Mouse (Mus musculus) intestine, postnatal 0 days (tissue): Measurements from ENCODE around the gene Tnfrsf21. TPM values are rescaled to one million over a fixed set of nuclear protein-coding genes. Genes with fewer than 3 reads are reported as not detected.

Source experiments
- ATAC-seq: fragments of 200-750 bp; cut with Nextera tagmentation; 2 replicates; pipeline ENCODE4 v1.8.0; 2017; ENCODE audit warnings: mild to moderate bottlenecking, moderate TSS enrichment, moderate library complexity
- H3K27ac ChIP-seq: fragments of 300-500 bp; sonication (generic); 2 replicates; pipeline ENCODE4 v1.5.1; 2014; ENCODE audit warnings: mild to moderate bottlenecking, low read depth, low read length, moderate library complexity
- H3K27me3 ChIP-seq: fragments of 300-500 bp; sonication (generic); replicated peaks from 2 replicates; pipeline ENCODE4 v1.6.1; 2014; ENCODE audit warnings: low read length, mixed read lengths; ENCODE audit not compliant: control insufficient read depth, insufficient read depth
- H3K36me3 ChIP-seq: fragments of 300-500 bp; sonication (generic); 2 replicates; pipeline ENCODE4 v1.6.1; 2014; ENCODE audit warnings: mild to moderate bottlenecking, moderate library complexity; ENCODE audit not compliant: control insufficient read depth, insufficient read depth
- H3K4me1 ChIP-seq: fragments of 300-500 bp; sonication (generic); replicated peaks from 2 replicates; pipeline ENCODE4 v1.6.1; 2014; ENCODE audit warnings: antibody characterized with exemption, low read length, mixed read lengths; ENCODE audit not compliant: control insufficient read depth, insufficient read depth
- H3K4me2 ChIP-seq: fragments of 300-500 bp; sonication (generic); replicated peaks from 2 replicates; pipeline ENCODE4 v1.6.1; 2014; ENCODE audit warnings: low read depth, mild to moderate bottlenecking, moderate library complexity
- H3K4me3 ChIP-seq: fragments of 300-500 bp; sonication (generic); 2 replicates; pipeline ENCODE4 v1.5.1; 2014; ENCODE audit warnings: low read depth, low read length
- H3K9ac ChIP-seq: fragments of 300-500 bp; sonication (generic); 2 replicates; pipeline ENCODE4 v1.6.1; 2014; ENCODE audit warnings: mild to moderate bottlenecking, low read depth, low read length
- H3K9me3 ChIP-seq: fragments of 300-500 bp; sonication (generic); 2 replicates; pipeline ENCODE4 v1.6.1; 2016; ENCODE audit warnings: mixed run types; ENCODE audit not compliant: control insufficient read depth
- CTCF ChIP-seq: sonication (generic); IDR thresholded peaks from 2 replicates; pipeline ENCODE4 v1.5.1; 2016; ENCODE audit warnings: low read depth, mild to moderate bottlenecking, control low read depth, antibody characterized with exemption, moderate library complexity
- WGBS: fragments of 180-500 bp; shearing (Covaris S2); extraction: QIAGEN DNeasy Blood & Tissue Kit; methylation state at CpG from one replicate; pipeline ENCODE4 v1.1.7; 2014; 5-methylcytosine and 5-hydroxymethylcytosine counted together
- polyA plus RNA-seq: library from polyadenylated mRNA; unstranded; fragments of >200 nt; fragmentation: Nextera tagmentation; extraction: Ambion mirVana; gene quantifications from 2 replicates; pipeline ENCODE4 v1.2.1, GENCODE M21; 2015

The Tnfrsf21 gene
- polyA plus RNA-seq, 1 experiment from 2014 or later = 10.0 TPM

DNA sequence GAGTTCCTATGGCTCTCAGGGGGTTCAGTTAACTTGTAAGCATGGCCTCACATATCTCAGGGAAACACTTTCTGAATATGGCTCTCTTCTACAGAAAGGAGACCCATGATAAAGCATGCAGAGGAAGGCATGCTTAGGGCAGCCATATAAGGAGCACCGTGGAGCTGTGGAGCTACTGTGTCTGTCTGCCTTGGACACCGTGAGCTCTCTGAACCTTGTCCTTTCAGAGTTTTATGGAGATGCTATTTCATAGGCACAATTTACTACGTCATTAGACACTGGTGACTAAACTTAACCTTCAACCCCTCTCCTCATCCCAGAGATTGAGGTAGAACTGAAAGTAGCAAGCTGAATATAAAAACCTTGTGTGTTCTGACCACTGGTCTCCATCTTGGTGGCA is 13.2 kb downstream of the Tnfrsf21 start:
- Histone ChIP-seq H3K27ac (peak overlapping the region; percentile 54), H3K36me3 (no peaks in the 10 kb centered on the region), H3K4me1 (no peaks in the 10 kb centered on the region), H3K4me3 (no peak overlapping the region), H3K9ac (no peak overlapping the region), H3K4me2 (peak overlapping the region; percentile 35; the same call in 1 of the 2 replicates), H3K27me3 (no peaks in the 10 kb centered on the region), H3K9me3 (no peaks in the 10 kb centered on the region)
- no peak for TF ChIP-seq CTCF
- 31% methylated on average over 3 of the region's 3 CpGs for WGBS
- peak; percentile 96 for ATAC-seq

DNA sequence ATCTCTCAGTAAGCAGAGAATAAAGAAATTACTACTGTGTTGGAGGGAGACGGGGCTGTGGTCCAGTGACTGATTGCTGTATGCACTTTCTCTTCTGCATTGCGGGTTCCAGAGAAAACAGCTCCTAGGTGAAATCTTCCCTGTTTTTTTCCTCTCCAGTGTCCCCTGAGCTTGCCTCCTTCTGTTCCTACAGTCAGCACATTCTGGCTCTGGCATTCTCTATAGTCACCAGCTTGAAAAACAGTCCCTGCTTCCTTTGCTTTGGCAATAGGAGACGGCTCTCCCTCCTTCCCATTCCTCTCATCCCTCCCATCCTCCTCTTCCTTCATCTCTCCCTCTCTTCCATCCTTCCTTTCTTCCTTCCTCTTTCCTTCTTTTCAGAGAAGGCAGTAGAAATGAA is 13.9 kb downstream of the Tnfrsf21 start:
- Histone ChIP-seq H3K27ac (no peak overlapping the region), H3K4me1 (no peaks in the 10 kb centered on the region), H3K27me3 (no peaks in the 10 kb centered on the region), H3K36me3 (no peaks in the 10 kb centered on the region), H3K9ac (no peak overlapping the region), H3K4me2 (no peak overlapping the region), H3K9me3 (no peaks in the 10 kb centered on the region), H3K4me3 (no peak overlapping the region)
- no peak for ATAC-seq
- WGBS = 75% methylated on average over 3 of the region's 3 CpGs
- no peak for TF ChIP-seq CTCF

GRCm38 (mm10) chr17:43032489-43033036 is 16.2 kb downstream of the Tnfrsf21 start:
- no peak overlapping the region for H3K9ac ChIP-seq
- no peak for TF ChIP-seq CTCF
- H3K27me3 ChIP-seq = no peaks in the 10 kb centered on the region
- H3K9me3 ChIP-seq = no peaks in the 10 kb centered on the region
- no peak overlapping the region for H3K4me2 ChIP-seq
- H3K27ac ChIP-seq = no peak overlapping the region
- H3K4me1 ChIP-seq = no peaks in the 10 kb centered on the region
- H3K4me3 ChIP-seq = no peak overlapping the region
- no peak for ATAC-seq
- WGBS = 63% methylated on average over 8 of the region's 8 CpGs
- peaks cover under 1% of the 10 kb centered on the region; the same call in 1 of the 2 replicates for H3K36me3 ChIP-seq

GRCm38 (mm10) chr17:43035386-43035785 is 19.0 kb downstream of the Tnfrsf21 start:
- peak; percentile 22; the same call in 1 of the 2 replicates for ATAC-seq
- no peak overlapping the region for H3K9ac ChIP-seq
- WGBS = 65% methylated on average over 2 of the region's 2 CpGs
- TF ChIP-seq CTCF = no peak
- H3K36me3 ChIP-seq = peaks cover 11% of the 10 kb centered on the region; the same call in 1 of the 2 replicates
- H3K9me3 ChIP-seq = no peaks in the 10 kb centered on the region
- H3K27ac ChIP-seq = no peak overlapping the region
- no peaks in the 10 kb centered on the region for H3K4me1 ChIP-seq
- H3K4me2 ChIP-seq = no peak overlapping the region
- no peak overlapping the region for H3K4me3 ChIP-seq
- no peaks in the 10 kb centered on the region for H3K27me3 ChIP-seq

DNA sequence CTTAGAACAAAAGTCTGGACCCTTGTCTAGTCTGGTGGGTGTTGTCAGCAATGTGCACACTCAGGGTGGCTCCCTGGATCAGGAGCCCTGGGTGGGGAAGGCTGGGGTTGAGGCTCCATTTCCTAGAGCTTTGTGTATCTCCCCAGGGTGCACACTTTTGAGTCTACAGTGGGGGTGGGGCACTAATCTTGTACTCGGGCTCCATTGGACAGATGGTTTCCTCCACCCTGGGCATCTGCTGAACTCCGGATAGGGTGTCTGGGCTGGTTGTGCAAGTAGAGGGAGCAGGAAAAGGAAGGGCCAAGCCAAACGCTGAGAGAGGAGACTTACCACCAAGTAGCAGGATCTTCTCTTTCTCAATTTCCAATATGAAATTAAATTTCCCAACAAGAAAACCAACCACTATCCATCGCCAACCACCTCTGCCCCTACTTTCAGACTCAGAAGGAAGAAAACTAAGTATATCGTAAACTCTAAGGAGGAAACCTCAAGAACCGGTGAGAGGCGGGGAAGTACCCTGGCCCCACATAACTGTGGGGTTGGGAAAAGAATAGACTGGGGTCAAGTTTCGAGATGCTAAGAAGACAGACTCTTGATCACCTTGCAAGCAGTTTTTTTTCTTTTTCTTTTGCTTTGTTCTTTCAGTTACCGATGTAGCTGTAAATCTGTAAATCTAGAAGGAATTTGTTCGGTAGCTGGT is 19.9 kb downstream of the Tnfrsf21 start:
- no peaks in the 10 kb centered on the region for H3K9me3 ChIP-seq

GRCm38 (mm10) chr17:43040571-43040970 is 24.2 kb downstream of the Tnfrsf21 start:
- no peaks in the 10 kb centered on the region for H3K27me3 ChIP-seq
- no peak for ATAC-seq
- no peak overlapping the region for H3K9ac ChIP-seq
- H3K36me3 ChIP-seq = peaks cover 11% of the 10 kb centered on the region; the same call in 1 of the 2 replicates
- H3K27ac ChIP-seq = no peak overlapping the region
- TF ChIP-seq CTCF = no peak
- H3K4me1 ChIP-seq = no peaks in the 10 kb centered on the region
- H3K4me2 ChIP-seq = no peak overlapping the region
- H3K4me3 ChIP-seq = no peak overlapping the region
- WGBS = 82% methylated on average over 3 of the region's 3 CpGs
- no peaks in the 10 kb centered on the region for H3K9me3 ChIP-seq

More for the DNA sequence above, 19.9 kb downstream of the Tnfrsf21 start:
- WGBS = 80% methylated on average over 10 of the region's 10 CpGs
- peak; percentile 57; the same call in 1 of the 2 replicates for ATAC-seq
- H3K27me3 ChIP-seq = no peaks in the 10 kb centered on the region
- no peaks in the 10 kb centered on the region for H3K4me1 ChIP-seq
- no peak for TF ChIP-seq CTCF
- no peak overlapping the region for H3K27ac ChIP-seq
- H3K36me3 ChIP-seq = peaks cover 11% of the 10 kb centered on the region; the same call in 1 of the 2 replicates
- H3K4me3 ChIP-seq = no peak overlapping the region
- H3K4me2 ChIP-seq = no peak overlapping the region
- no peak overlapping the region for H3K9ac ChIP-seq
